Mouse (Mus musculus): ENCODE results near the gene Sphk1. TPM values are rescaled to one million over a fixed set of nuclear protein-coding genes. Genes with fewer than 3 reads are reported as not detected.

The Sphk1 gene
- polyA plus RNA-seq, 1 experiment, result 15.7 TPM

DNA sequence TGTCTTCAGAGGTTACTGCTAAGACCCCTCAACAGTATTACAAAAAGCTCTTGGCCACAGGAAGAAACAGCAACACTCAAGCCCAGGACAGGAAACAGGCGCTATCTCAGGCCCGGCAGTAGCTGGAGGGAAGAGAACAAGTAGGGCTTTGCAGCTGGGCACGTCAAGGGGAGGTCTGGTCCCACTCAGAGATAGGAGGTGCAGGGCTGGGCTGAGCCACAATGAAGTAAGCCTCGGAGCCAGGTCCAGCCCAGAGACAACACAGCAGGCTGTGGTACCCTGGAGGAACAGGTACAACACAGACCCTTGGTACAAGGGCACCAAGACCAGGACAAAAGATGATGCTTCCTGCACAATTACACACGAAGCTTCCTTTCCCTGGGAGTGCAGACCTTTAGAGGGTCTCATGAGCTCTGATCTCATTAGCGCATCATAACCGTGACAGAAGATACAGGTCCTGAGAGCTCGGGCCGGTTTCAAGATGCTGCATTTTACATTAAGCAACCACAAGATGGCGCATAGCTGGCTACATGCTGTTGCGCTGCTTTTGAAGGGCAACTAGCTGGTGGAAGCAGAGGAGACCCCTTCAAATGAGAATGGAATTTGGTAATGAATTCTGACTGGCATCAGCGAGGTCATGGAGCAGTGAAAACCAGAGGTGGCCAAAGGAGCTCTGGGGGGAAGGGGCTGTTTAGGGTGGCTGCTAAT, 23.6 kb downstream of the Sphk1 start:
- Histone ChIP-seq H3K36me3 (ENCODE audit: control insufficient read depth, insufficient read depth, low read length) (no peaks in the 10 kb centered on the region), H3K27me3 (ENCODE audit: control insufficient read depth, insufficient read depth, low read length) (no peaks in the 10 kb centered on the region), H3K27ac (ENCODE audit: control insufficient read depth, insufficient read depth, low read length) (no peak overlapping the region), H3K4me3 (ENCODE audit: control insufficient read depth, insufficient read depth, low read length) (no peak overlapping the region), H3K4me1 (replicated peaks; ENCODE audit: control insufficient read depth, insufficient read depth, low read length) (peaks cover 4% of the 10 kb centered on the region)
- TF ChIP-seq POLR2A (IDR thresholded peaks at IDR 0.05; ENCODE audit: control insufficient read depth, extremely low read depth, insufficient read depth, low read length, poor library complexity), result no peak
- TF ChIP-seq CTCF (IDR thresholded peaks at IDR 0.05; ENCODE audit: borderline replicate concordance, control insufficient read depth, extremely low read depth, insufficient read depth, low read length, poor library complexity), result peak; percentile 17; the same call in 1 of the 2 replicates
- 22% methylated on average over 12 of the region's 12 CpGs for WGBS
- peak; percentile 39 for DNase-seq

DNA sequence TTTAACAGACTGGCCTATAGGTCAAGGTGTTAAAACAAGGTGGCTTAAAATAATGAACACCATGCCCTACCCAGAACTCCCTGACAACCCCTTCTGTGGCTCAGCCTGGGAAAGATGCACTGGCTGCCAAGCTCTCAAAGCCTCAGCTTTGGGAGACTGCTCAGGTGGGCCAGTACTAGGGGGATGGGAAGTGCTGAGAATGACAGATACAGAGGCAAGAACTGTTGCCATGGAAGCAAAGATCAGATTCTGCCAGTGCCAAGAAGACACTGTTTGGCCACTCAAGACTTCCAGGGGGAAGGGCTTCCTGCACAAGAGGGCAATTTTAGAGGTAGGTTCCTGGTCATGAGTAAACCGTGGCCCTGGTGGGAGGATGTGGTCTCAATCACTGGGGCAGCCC, 24.8 kb downstream of the Sphk1 start:
- Histone ChIP-seq H3K27me3 (ENCODE audit: control insufficient read depth, insufficient read depth, low read length) (no peaks in the 10 kb centered on the region), H3K36me3 (ENCODE audit: control insufficient read depth, insufficient read depth, low read length) (no peaks in the 10 kb centered on the region), H3K27ac (ENCODE audit: control insufficient read depth, insufficient read depth, low read length) (no peak overlapping the region), H3K4me1 (replicated peaks; ENCODE audit: control insufficient read depth, insufficient read depth, low read length) (peaks cover 4% of the 10 kb centered on the region), H3K4me3 (ENCODE audit: control insufficient read depth, insufficient read depth, low read length) (no peak overlapping the region)
- DNase-seq, result no peak
- TF ChIP-seq POLR2A (IDR thresholded peaks at IDR 0.05; ENCODE audit: control insufficient read depth, extremely low read depth, insufficient read depth, low read length, poor library complexity) (no peak), CTCF (IDR thresholded peaks at IDR 0.05; ENCODE audit: borderline replicate concordance, control insufficient read depth, extremely low read depth, insufficient read depth, low read length, poor library complexity) (no peak)
- WGBS, result 0% methylated on average over 1 of the region's 1 CpGs

DNA sequence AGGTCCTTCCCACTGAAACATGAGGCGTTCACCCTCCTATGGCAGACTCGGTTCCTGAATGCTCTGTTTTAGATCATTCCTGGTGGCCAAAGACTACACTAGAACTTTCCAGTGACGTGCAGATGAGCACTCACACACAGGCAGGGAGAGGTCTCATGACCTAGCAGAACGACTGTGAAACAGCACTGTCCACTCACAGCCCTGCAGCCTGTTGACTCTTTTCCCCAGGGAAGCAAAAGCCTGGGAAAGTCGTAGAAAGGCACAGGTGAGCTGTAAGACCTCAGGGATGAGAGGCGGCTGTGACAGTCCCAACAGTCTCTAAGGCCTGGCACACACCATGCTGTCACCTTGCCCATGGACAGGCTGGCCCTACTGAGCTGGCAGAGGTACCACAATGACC, 25.6 kb downstream of the Sphk1 start:
- H3K4me1 ChIP-seq (replicated peaks; ENCODE audit: control insufficient read depth, insufficient read depth, low read length), result peaks cover 6% of the 10 kb centered on the region

DNA sequence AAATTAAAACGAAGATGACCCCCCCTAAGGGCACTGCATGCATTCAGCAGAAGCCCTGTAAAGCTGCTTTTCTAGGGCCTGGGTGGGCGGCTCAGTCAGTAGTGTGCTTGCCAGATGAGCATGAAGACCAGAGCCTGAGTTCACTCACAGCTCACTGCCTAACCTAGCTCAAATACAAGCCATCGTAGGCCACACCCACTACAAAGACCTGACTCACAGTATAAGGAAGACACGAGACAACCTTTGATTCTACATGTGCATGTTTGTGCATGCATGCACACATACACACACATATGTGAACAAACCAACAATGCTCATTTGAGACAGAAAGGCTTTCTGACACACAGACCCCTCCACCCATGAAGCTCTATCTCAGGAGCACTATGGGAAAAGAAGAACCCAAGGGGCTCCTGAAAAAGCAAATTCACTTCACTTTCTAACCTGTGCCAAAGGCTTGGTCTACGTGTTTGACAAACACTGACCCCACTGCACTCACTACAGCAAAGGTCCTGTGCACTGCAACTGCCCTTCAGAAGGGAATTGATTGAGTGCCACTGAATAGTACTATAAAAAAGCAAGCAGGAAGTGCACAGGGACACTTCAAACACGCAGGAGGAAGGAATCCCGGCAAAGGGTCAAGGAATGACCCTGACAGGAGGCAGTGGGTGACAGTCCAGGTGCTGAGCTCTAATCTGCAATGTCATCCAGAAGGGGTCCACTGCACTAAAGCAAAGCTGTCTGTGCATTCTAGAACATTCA, 34.7 kb downstream of the Sphk1 start:
- no peak for DNase-seq
- no peak overlapping the region for H3K27ac ChIP-seq (ENCODE audit: control insufficient read depth, insufficient read depth, low read length)
- H3K27me3 ChIP-seq (ENCODE audit: control insufficient read depth, insufficient read depth, low read length), result no peaks in the 10 kb centered on the region
- peaks cover 6% of the 10 kb centered on the region for H3K4me1 ChIP-seq (replicated peaks; ENCODE audit: control insufficient read depth, insufficient read depth, low read length)
- no peaks in the 10 kb centered on the region for H3K36me3 ChIP-seq (ENCODE audit: control insufficient read depth, insufficient read depth, low read length)
- 83% methylated on average over 7 of the region's 7 CpGs for WGBS
- TF ChIP-seq POLR2A (IDR thresholded peaks at IDR 0.05; ENCODE audit: control insufficient read depth, extremely low read depth, insufficient read depth, low read length, poor library complexity), result no peak
- H3K4me3 ChIP-seq (ENCODE audit: control insufficient read depth, insufficient read depth, low read length), result no peak overlapping the region

More for the DNA sequence above, 25.6 kb downstream of the Sphk1 start:
- no peak for DNase-seq
- Histone ChIP-seq H3K27me3 (ENCODE audit: control insufficient read depth, insufficient read depth, low read length) (no peaks in the 10 kb centered on the region), H3K4me3 (ENCODE audit: control insufficient read depth, insufficient read depth, low read length) (no peak overlapping the region), H3K36me3 (ENCODE audit: control insufficient read depth, insufficient read depth, low read length) (no peaks in the 10 kb centered on the region), H3K27ac (ENCODE audit: control insufficient read depth, insufficient read depth, low read length) (no peak overlapping the region)
- no peak for TF ChIP-seq CTCF (IDR thresholded peaks at IDR 0.05; ENCODE audit: borderline replicate concordance, control insufficient read depth, extremely low read depth, insufficient read depth, low read length, poor library complexity)
- no peak for TF ChIP-seq POLR2A (IDR thresholded peaks at IDR 0.05; ENCODE audit: control insufficient read depth, extremely low read depth, insufficient read depth, low read length, poor library complexity)
- 91% methylated on average over 6 of the region's 6 CpGs for WGBS

DNA sequence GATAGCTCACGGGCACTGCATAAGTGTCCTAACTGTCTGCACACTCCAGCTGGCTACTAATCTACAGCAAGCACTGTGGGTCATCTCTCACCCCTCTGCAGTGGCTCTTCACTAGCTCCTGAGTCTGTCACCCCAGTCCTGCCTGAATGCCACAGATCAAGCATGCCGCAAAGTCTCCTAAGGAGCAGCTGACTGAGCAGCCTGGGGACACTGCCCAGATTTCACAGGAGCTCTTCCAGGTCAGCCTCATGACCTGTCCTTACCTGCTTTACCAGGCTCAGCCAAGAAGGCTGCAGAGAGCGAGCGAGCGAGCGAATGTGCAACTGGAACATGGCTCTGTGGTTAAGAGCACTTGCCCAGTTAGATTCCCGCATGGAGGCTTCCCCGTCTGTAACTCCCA, 36.8 kb downstream of the Sphk1 start:
- H3K4me1 ChIP-seq (replicated peaks; ENCODE audit: control insufficient read depth, insufficient read depth, low read length), result peaks cover 5% of the 10 kb centered on the region
- no peak for DNase-seq
- 94% methylated on average over 8 of the region's 8 CpGs for WGBS

DNA sequence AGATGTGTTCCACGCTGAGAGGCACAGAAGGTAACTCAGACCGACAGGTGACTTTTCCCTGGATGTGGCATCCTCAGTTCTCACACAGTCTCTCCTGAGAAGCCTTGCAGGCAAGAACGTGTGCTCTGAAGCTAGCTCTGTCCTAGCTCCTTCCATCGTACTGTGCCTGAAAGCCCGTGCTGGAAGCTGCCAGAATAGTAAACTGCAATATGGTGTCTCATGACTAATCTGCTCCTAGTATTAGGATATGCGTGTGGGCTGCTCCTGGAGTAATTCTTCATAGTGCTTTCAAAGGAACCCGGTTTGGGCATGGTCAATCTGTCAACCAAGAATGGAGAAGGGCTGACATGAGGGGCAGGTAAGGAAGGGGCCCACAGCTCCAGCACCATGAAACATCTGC, 40.1 kb downstream of the Sphk1 start:
- H3K27me3 ChIP-seq (ENCODE audit: control insufficient read depth, insufficient read depth, low read length), result no peaks in the 10 kb centered on the region
- 98% methylated on average over 7 of the region's 7 CpGs for WGBS
- H3K4me1 ChIP-seq (replicated peaks; ENCODE audit: control insufficient read depth, insufficient read depth, low read length), result peaks cover 9% of the 10 kb centered on the region

More for the DNA sequence above, 36.8 kb downstream of the Sphk1 start:
- Histone ChIP-seq H3K27ac (ENCODE audit: control insufficient read depth, insufficient read depth, low read length) (no peak overlapping the region; the same call in 1 of the 2 replicates), H3K36me3 (ENCODE audit: control insufficient read depth, insufficient read depth, low read length) (no peaks in the 10 kb centered on the region), H3K27me3 (ENCODE audit: control insufficient read depth, insufficient read depth, low read length) (no peaks in the 10 kb centered on the region), H3K4me3 (ENCODE audit: control insufficient read depth, insufficient read depth, low read length) (no peak overlapping the region)
- no peak for TF ChIP-seq POLR2A (IDR thresholded peaks at IDR 0.05; ENCODE audit: control insufficient read depth, extremely low read depth, insufficient read depth, low read length, poor library complexity)
- TF ChIP-seq CTCF (IDR thresholded peaks at IDR 0.05; ENCODE audit: borderline replicate concordance, control insufficient read depth, extremely low read depth, insufficient read depth, low read length, poor library complexity), result no peak

More for the DNA sequence above, 40.1 kb downstream of the Sphk1 start:
- Histone ChIP-seq H3K27ac (ENCODE audit: control insufficient read depth, insufficient read depth, low read length) (no peak overlapping the region), H3K36me3 (ENCODE audit: control insufficient read depth, insufficient read depth, low read length) (no peaks in the 10 kb centered on the region), H3K4me3 (ENCODE audit: control insufficient read depth, insufficient read depth, low read length) (no peak overlapping the region)
- DNase-seq, result no peak
- no peak for TF ChIP-seq CTCF (IDR thresholded peaks at IDR 0.05; ENCODE audit: borderline replicate concordance, control insufficient read depth, extremely low read depth, insufficient read depth, low read length, poor library complexity)
- no peak for TF ChIP-seq POLR2A (IDR thresholded peaks at IDR 0.05; ENCODE audit: control insufficient read depth, extremely low read depth, insufficient read depth, low read length, poor library complexity)

Data from thymus, adult 2 months (tissue).